ENCODE assay signal across 21 mouse cellular contexts in genomic region chr10:42313222-42313786, GRCm38 (mm10). TPM values are rescaled to one million over a fixed set of nuclear protein-coding genes. Genes with fewer than 3 reads are reported as not detected.
DNase-seq lines count a peak whose midpoint lies in the region; ATAC-seq and TF ChIP-seq lines count a peak whose summit lies in the region.
"Had no signal": no experiment of that assay in that cellular context is flagged by ENCODE, and none has a peak within 500 bp of the region (broad histone marks: within the 10 kb centered on the region; RNA-seq: fewer than 3 reads in every experiment).

No protein-coding gene starts in this region.

- H3K9me3 ChIP-seq in heart, embryonic 12.5 days (replicated peaks): no peaks in the 10 kb centered on the region
- H3K9me3 ChIP-seq in liver, embryonic 13.5 days (replicated peaks): no peaks in the 10 kb centered on the region
- H3K9me3 ChIP-seq in liver, embryonic 11.5 days (ENCODE audit: control insufficient read depth, low read length): no peaks in the 10 kb centered on the region
- H3K9me3 ChIP-seq: forebrain, embryonic 13.5 days; hindbrain, embryonic 12.5 days; limb, embryonic 15.5 days had no signal

- H3K27me3 ChIP-seq in heart, embryonic 12.5 days (replicated peaks): no peaks in the 10 kb centered on the region
- peaks cover 10% of the 10 kb centered on the region for H3K27me3 ChIP-seq in liver, embryonic 13.5 days
- H3K27me3 ChIP-seq in liver, embryonic 11.5 days (replicated peaks; ENCODE audit: control insufficient read depth, insufficient read depth, low read length): peaks cover 4% of the 10 kb centered on the region; the same call in 1 of the 2 replicates
- no peaks in the 10 kb centered on the region for H3K27me3 ChIP-seq in testis, adult 2 months (ENCODE audit: control insufficient read depth, insufficient read depth, low read length)
- H3K27me3 ChIP-seq: forebrain, embryonic 13.5 days had no signal

- no peaks in the 10 kb centered on the region for H3K4me1 ChIP-seq in heart, embryonic 12.5 days (replicated peaks)
- 0 out of 2 replicates have a peak, but pooled peaks cover 2% of the 10 kb centered on the region for H3K4me1 ChIP-seq in liver, embryonic 13.5 days (replicated peaks)
- H3K4me1 ChIP-seq in liver, embryonic 11.5 days (replicated peaks; ENCODE audit: control insufficient read depth, insufficient read depth, low read length): no peaks in the 10 kb centered on the region
- H3K4me1 ChIP-seq in testis, adult 2 months (ENCODE audit: control insufficient read depth, insufficient read depth, low read length): peaks cover 11% of the 10 kb centered on the region
- H3K4me1 ChIP-seq: forebrain, embryonic 13.5 days; limb, embryonic 15.5 days had no signal

- ATAC-seq in heart, embryonic 12.5 days (ENCODE audit: insufficient number of reproducible peaks, low FRiP score): no peak
- no peak for ATAC-seq in liver, embryonic 13.5 days (ENCODE audit: low read depth)
- no peak for ATAC-seq in liver, embryonic 11.5 days (replicated peaks; ENCODE audit: low FRiP score)
- ATAC-seq: CD4-positive, CD25-positive, alpha-beta regulatory T cell, adult 4 months; forebrain, embryonic 13.5 days had no signal

- H3K36me3 ChIP-seq in heart, embryonic 12.5 days: peaks cover 19% of the 10 kb centered on the region
- no peaks in the 10 kb centered on the region for H3K36me3 ChIP-seq in liver, embryonic 13.5 days
- H3K36me3 ChIP-seq in liver, embryonic 11.5 days (ENCODE audit: control insufficient read depth, insufficient read depth, low read length): no peaks in the 10 kb centered on the region
- H3K36me3 ChIP-seq in testis, adult 2 months (ENCODE audit: control insufficient read depth, insufficient read depth, low read length): no peaks in the 10 kb centered on the region
- H3K36me3 ChIP-seq: hindbrain, embryonic 12.5 days had no signal

- peak overlapping the region; percentile 9 for H3K4me2 ChIP-seq in heart, embryonic 12.5 days
- H3K4me2 ChIP-seq in liver, embryonic 13.5 days: 0 out of 2 replicates have a peak overlapping the region, but pooled peaks have one; percentile 10
- no peak overlapping the region; the same call in 1 of the 2 replicates for H3K4me2 ChIP-seq in liver, embryonic 11.5 days
- H3K4me2 ChIP-seq: forebrain, embryonic 13.5 days; hindbrain, embryonic 12.5 days; limb, embryonic 15.5 days had no signal

- no peak overlapping the region for H3K4me3 ChIP-seq in heart, embryonic 12.5 days
- no peak overlapping the region for H3K4me3 ChIP-seq in liver, embryonic 13.5 days (replicated peaks)
- no peak overlapping the region for H3K4me3 ChIP-seq in liver, embryonic 11.5 days (ENCODE audit: low read depth, low read length)
- H3K4me3 ChIP-seq in testis, adult 2 months (ENCODE audit: control insufficient read depth, low read depth, low read length): peak overlapping the region; percentile 25
- H3K4me3 ChIP-seq: forebrain, embryonic 13.5 days; hindbrain, embryonic 12.5 days; limb, embryonic 15.5 days had no signal

- DNase-seq in heart, postnatal 10 days: no peak
- no peak for DNase-seq in liver, embryonic 13.5 days
- DNase-seq in liver, embryonic 11.5 days (ENCODE audit: low spot score): no peak
- no peak for DNase-seq in testis, postnatal 14 days (ENCODE audit: low spot score)
- DNase-seq in left cerebral cortex, adult 8-10 months (ENCODE audit: low spot score in 2 of 2): no peak
- DNase-seq: cerebellum, adult 8-10 months; cerebellum, postnatal 36 days; gastrocnemius, postnatal 36 days; kidney, adult 18-20 months; layer of hippocampus, adult 9-11 months; lung, postnatal 36 days; right cerebral cortex, adult 18-20 months; right cerebral cortex, postnatal 4 days; thymus, adult 18-20 months; thymus, postnatal 4 days had no signal

- no peak for TF ChIP-seq CTCF in testis, adult 2 months (IDR thresholded peaks at IDR 0.05; ENCODE audit: control insufficient read depth, insufficient read depth, insufficient replicate concordance, low read depth, low read length)

- no peak overlapping the region for H3K27ac ChIP-seq in heart, embryonic 12.5 days (ENCODE audit: poor library complexity, severe bottlenecking)
- no peak overlapping the region for H3K27ac ChIP-seq in liver, embryonic 13.5 days
- H3K27ac ChIP-seq in liver, embryonic 11.5 days (ENCODE audit: low read depth, low read length): no peak overlapping the region
- no peak overlapping the region for H3K27ac ChIP-seq in testis, adult 2 months (ENCODE audit: control insufficient read depth, insufficient read depth, low read depth, low read length)
- H3K27ac ChIP-seq: forebrain, embryonic 13.5 days; hindbrain, embryonic 12.5 days; limb, embryonic 15.5 days had no signal

- intact Hi-C loops in heart, postnatal 10 days (cut with DNase I): no loop called here

- no peak for TF ChIP-seq POLR2A in testis, adult 2 months (IDR thresholded peaks at IDR 0.05; ENCODE audit: control insufficient read depth, low read depth, low read length)

- 57% methylated on average over 22 of the region's 22 CpGs for WGBS in heart, embryonic 12.5 days
- 61% methylated on average over 22 of the region's 22 CpGs for WGBS in liver, embryonic 13.5 days (ENCODE audit: insufficient replicate concordance)
- WGBS in liver, embryonic 11.5 days: 59% methylated on average over 22 of the region's 22 CpGs

- no peak overlapping the region for H3K9ac ChIP-seq in heart, embryonic 12.5 days
- no peak overlapping the region for H3K9ac ChIP-seq in liver, embryonic 13.5 days
- H3K9ac ChIP-seq in liver, embryonic 11.5 days (ENCODE audit: low read depth, low read length): no peak overlapping the region
- H3K9ac ChIP-seq: forebrain, embryonic 13.5 days; hindbrain, embryonic 12.5 days; limb, embryonic 15.5 days had no signal

RNA-seq across cellular contexts. Expression of gene Foxo3, which starts 36.7 kb away (rescaled TPM):
- 4.5 and 5.8 TPM in 2 replicates for polyA plus RNA-seq in heart, embryonic 12.5 days (2016; fragmentation: Nextera tagmentation; extraction: Ambion mirVana)
- 10 to 100 TPM; 44.1 to 68.3 TPM for total RNA-seq in heart, postnatal 10 days (2021)
- 14.5 and 15.2 TPM in 2 replicates for polyA plus RNA-seq in liver, embryonic 13.5 days (2015; fragmentation: Nextera tagmentation; extraction: Ambion mirVana)
- polyA plus RNA-seq in liver, embryonic 11.5 days (2014; fragmentation: Nextera tagmentation; extraction: Ambion mirVana): 11.7 and 12.3 TPM in 2 replicates
- polyA plus RNA-seq in testis, adult 2 months (2012; rRNA removed): 9.8 and 9.9 TPM in 2 replicates
- total RNA-seq in left cerebral cortex, adult 8-10 months (2022): 10 to 100 TPM; 69.4 to 88.2 (median 76.9) TPM
